Mouse (Mus musculus) cortical plate, adult 2 months (tissue): ENCODE results near the gene Nodal. TPM values are rescaled to one million over a fixed set of nuclear protein-coding genes. Genes with fewer than 3 reads are reported as not detected.

Experiments
- H3K27ac ChIP-seq: fragments of 200-500 bp; 2 replicates; pipeline ENCODE4 v1.5.1; 2012; ENCODE audit warnings: low read length, control low read depth, inconsistent platforms; ENCODE audit not compliant: insufficient read depth
- H3K4me1 ChIP-seq: fragments of 200-500 bp; 2 replicates; pipeline ENCODE4 v1.6.1; 2011; ENCODE audit warnings: low read length; ENCODE audit not compliant: control insufficient read depth, insufficient read depth
- H3K4me3 ChIP-seq: fragments of 200-500 bp; 2 replicates; pipeline ENCODE4 v1.5.1; 2011; ENCODE audit warnings: mild to moderate bottlenecking, low read length, control low read depth; ENCODE audit not compliant: insufficient read depth
- CTCF ChIP-seq: fragments of 200-500 bp; IDR thresholded peaks from 2 replicates; pipeline ENCODE4 v1.5.1; 2011; ENCODE audit warnings: mild to moderate bottlenecking, control low read depth, low read length; ENCODE audit not compliant: insufficient read depth; ENCODE audit errors: extremely low read depth
- POLR2A ChIP-seq: fragments of 200-500 bp; IDR thresholded peaks from 2 replicates; pipeline ENCODE4 v1.6.1; 2011; ENCODE audit warnings: mild to moderate bottlenecking, low read length, control low read depth; ENCODE audit not compliant: insufficient read depth; ENCODE audit errors: extremely low read depth
- polyA plus RNA-seq: library from polyadenylated mRNA; depleted of rRNA; stranded (reverse); fragments of >200 nt; gene quantifications from 2 replicates; pipeline ENCODE4 v1.2.3, GENCODE M21; 2012; rRNA removed

The Nodal gene
- polyA plus RNA-seq, 1 experiment: 0.75 TPM

DNA sequence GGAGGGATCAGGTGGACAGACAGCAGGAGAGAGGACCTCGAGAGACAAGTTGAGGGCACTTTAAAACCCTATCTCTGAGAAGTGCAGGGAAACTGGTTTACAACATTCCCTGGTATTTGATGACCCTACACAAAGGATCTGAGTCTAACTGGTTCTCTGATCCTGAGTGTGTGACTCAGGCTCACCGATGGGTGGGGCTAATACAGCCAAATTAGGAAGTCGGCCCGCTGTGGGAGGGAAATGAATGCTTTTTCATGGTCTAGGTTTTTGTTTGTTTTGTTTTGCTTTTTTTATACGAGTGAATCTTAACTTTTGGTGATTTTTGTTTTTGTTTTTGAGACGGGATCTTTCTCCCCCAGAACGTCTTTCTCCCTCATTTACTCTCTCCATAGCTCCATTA, 51.1 kb downstream of the Nodal start:
- no peak for TF ChIP-seq CTCF
- TF ChIP-seq POLR2A: no peak
- no peak overlapping the region for H3K27ac ChIP-seq
- H3K4me1 ChIP-seq: no peaks in the 10 kb centered on the region
- H3K4me3 ChIP-seq: no peak overlapping the region

- Histone ChIP-seq H3K27ac (no peak overlapping the region), H3K4me1 (no peaks in the 10 kb centered on the region), H3K4me3 (no peak overlapping the region)
- TF ChIP-seq CTCF: no peak
- no peak for TF ChIP-seq POLR2A
Measured at GRCm38 (mm10) chr10:61473640-61474039, 55.9 kb downstream of the Nodal start.

DNA sequence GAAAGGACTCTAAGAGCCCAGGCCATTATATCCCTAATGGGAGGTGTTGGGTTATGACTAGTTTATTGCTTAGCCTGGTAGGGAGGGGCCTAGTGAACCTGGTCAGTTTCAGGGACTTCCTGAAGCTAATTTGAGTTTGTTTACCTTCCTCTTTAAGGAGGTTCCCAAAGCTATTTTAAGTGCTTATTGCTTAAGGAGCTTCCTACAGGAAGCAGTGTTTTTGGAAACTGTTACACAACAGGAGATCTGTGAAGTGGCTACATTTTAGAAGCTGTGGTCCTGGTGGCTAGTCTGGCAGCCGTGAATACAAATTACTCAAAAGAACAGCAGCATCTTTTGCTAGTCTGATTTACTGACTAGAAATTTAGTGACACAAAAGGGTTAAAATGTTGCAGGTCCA, 56.6 kb downstream of the Nodal start:
- Histone ChIP-seq H3K4me1 (no peaks in the 10 kb centered on the region), H3K27ac (no peak overlapping the region), H3K4me3 (no peak overlapping the region; the same call in 1 of the 2 replicates)
- TF ChIP-seq POLR2A: no peak
- no peak for TF ChIP-seq CTCF

Other genes with a start within 250 kb of the Nodal start
- gene Tbata, start 246.0 kb upstream of the Nodal start, polyA plus RNA-seq: 5.1 and 6.8 TPM in 2 replicates
- 0.23 and 0.29 TPM in 2 replicates for gene Adamts14, start 144.5 kb upstream of the Nodal start, polyA plus RNA-seq
- 0.11 TPM in 1 of 2 replicates, not detected in the other for gene Prf1, start 120.1 kb upstream of the Nodal start, polyA plus RNA-seq
- gene Pald1, start 34.4 kb upstream of the Nodal start, polyA plus RNA-seq: 10.3 and 13.1 TPM in 2 replicates
- 25.6 and 27.6 TPM in 2 replicates for gene Eif4ebp2, start 34.7 kb downstream of the Nodal start, polyA plus RNA-seq
- gene Lrrc20, start 57.8 kb downstream of the Nodal start, polyA plus RNA-seq: 21.1 and 22.8 TPM in 2 replicates
- gene Npffr1, start 177.5 kb downstream of the Nodal start, polyA plus RNA-seq: 0.35 and 0.57 TPM in 2 replicates
- 98.7 and 108 TPM in 2 replicates for gene Ppa1, start 230.6 kb downstream of the Nodal start, polyA plus RNA-seq